Mouse (Mus musculus): ENCODE results near the gene Galnt10. TPM values are rescaled to one million over a fixed set of nuclear protein-coding genes. Genes with fewer than 3 reads are reported as not detected.
A peak's percentile ranks its signal among the peaks of the same experiment; 100 is the strongest.

Galnt10 gene
- total and polyA plus RNA-seq, 3 experiments: 0.07 to 0.85 TPM; not detected in 1

- Histone ChIP-seq H3K4me1 (ENCODE audit: control insufficient read depth in 1 of 2, insufficient read depth in 2 of 2) (peaks cover 7 to 24% of the 10 kb centered on the region in 2 experiments; a peak in 3 of 4 replicates), H3K9ac (ENCODE audit: insufficient read depth, low read depth) (peak overlapping the region; percentile 70), H3K27ac (ENCODE audit: insufficient read depth, low read depth) (no peak overlapping the region), H3K27me3 (replicated peaks) (peaks cover 13% of the 10 kb centered on the region), H3K4me3 (replicated peaks in 1 of 3; ENCODE audit: low read depth in 2 of 3, low read length in 2 of 3, poor library complexity in 1 of 3) (peak overlapping the region; percentile 66 to 74 (median 69)), H3K79me2 (replicated peaks; ENCODE audit: control insufficient read depth, extremely low read depth, insufficient read depth, poor library complexity, severe bottlenecking) (no peaks in the 10 kb centered on the region), H3K36me3 (replicated peaks in 1 of 2; ENCODE audit: control insufficient read depth in 1 of 2, insufficient read depth in 1 of 2, low read length in 1 of 2) (peaks cover 5 to 16% of the 10 kb centered on the region in 2 experiments), H3K9me3 (replicated peaks; ENCODE audit: low read length) (no peaks in the 10 kb centered on the region), H3K4me2 (ENCODE audit: insufficient read depth, low read depth, poor library complexity, severe bottlenecking) (peak overlapping the region; percentile 83)
- DNase-seq (ENCODE audit: extremely low read depth): no peak
- no peak for TF ChIP-seq JUN (IDR thresholded peaks at IDR 0.05; ENCODE audit: insufficient read depth, low read depth, low read length)
- TF ChIP-seq UBTF (IDR thresholded peaks at IDR 0.05; ENCODE audit: low read depth, low read length): peak; percentile 79
- dilution Hi-C loops (cut with MboI; ENCODE audit: extremely low pct_ligation_motif_present, extremely low pct_unique_long_range_greater_than_20kb, low sequenced_read_pairs) (no loop called here), in situ Hi-C loops (cut with MboI; ENCODE audit: low pct_ligation_motif_present, low pct_unique_long_range_greater_than_20kb, low sequenced_read_pairs) (loop anchor here (5.0 to 10.0 kb wide), 2 partner anchors 135 to 283 kb away; no protein-coding TSS in a partner anchor)
These were observed 156.7 kb downstream of the Galnt10 start for GRCm38 (mm10) chr11:57801766-57802510.

- peak overlapping the region; percentile 83 for H3K4me2 ChIP-seq (ENCODE audit: insufficient read depth, low read depth, poor library complexity, severe bottlenecking)
- TF ChIP-seq JUN (IDR thresholded peaks at IDR 0.05; ENCODE audit: insufficient read depth, low read depth, low read length) (no peak), ZNF384 (IDR thresholded peaks at IDR 0.05; ENCODE audit: low read depth, low read length) (no peak), NELFE (IDR thresholded peaks at IDR 0.05; ENCODE audit: low read depth, low read length) (no peak), RCOR1 (conservative IDR thresholded peaks at IDR 0.05; ENCODE audit: low read depth, low read length) (no peak), ZKSCAN1 (IDR thresholded peaks at IDR 0.05; ENCODE audit: borderline replicate concordance, low read depth, low read length) (no peak), ELF1 (IDR thresholded peaks at IDR 0.05; ENCODE audit: low read depth, low read length) (no peak), HCFC1 (IDR thresholded peaks at IDR 0.05; ENCODE audit: low read depth, low read length) (no peak), CTCF (conservative IDR thresholded peaks at IDR 0.05 in 1 of 2, IDR thresholded peaks at IDR 0.05 in 1 of 2; ENCODE audit: low read depth in 2 of 2, low read length in 2 of 2) (no peak)
- in situ Hi-C loops (cut with MboI; ENCODE audit: low pct_ligation_motif_present, low pct_unique_long_range_greater_than_20kb, low sequenced_read_pairs) (loop anchor here (5.0 to 10.0 kb wide), 2 partner anchors 135 to 282 kb away; no protein-coding TSS in a partner anchor), dilution Hi-C loops (cut with MboI; ENCODE audit: extremely low pct_ligation_motif_present, extremely low pct_unique_long_range_greater_than_20kb, low sequenced_read_pairs) (no loop called here)
- peaks cover 7 to 20% of the 10 kb centered on the region in 2 experiments for H3K36me3 ChIP-seq (replicated peaks in 1 of 2; ENCODE audit: control insufficient read depth in 1 of 2, insufficient read depth in 1 of 2, low read length in 1 of 2)
- peak overlapping the region; percentile 66 to 74 (median 69) for H3K4me3 ChIP-seq (replicated peaks in 1 of 3; ENCODE audit: low read depth in 2 of 3, low read length in 2 of 3, poor library complexity in 1 of 3)
- H3K27ac ChIP-seq (ENCODE audit: insufficient read depth, low read depth): no peak overlapping the region
- peaks cover 7 to 24% of the 10 kb centered on the region in 2 experiments; a peak in 3 of 4 replicates for H3K4me1 ChIP-seq (ENCODE audit: control insufficient read depth in 1 of 2, insufficient read depth in 2 of 2)
- H3K9ac ChIP-seq (ENCODE audit: insufficient read depth, low read depth): peak overlapping the region; percentile 70; the same call in 1 of the 2 replicates
- no peak for DNase-seq (ENCODE audit: extremely low read depth)
- no peaks in the 10 kb centered on the region for H3K9me3 ChIP-seq (replicated peaks; ENCODE audit: low read length)
- H3K27me3 ChIP-seq (replicated peaks): peaks cover 13% of the 10 kb centered on the region
- no peaks in the 10 kb centered on the region for H3K79me2 ChIP-seq (replicated peaks; ENCODE audit: control insufficient read depth, extremely low read depth, insufficient read depth, poor library complexity, severe bottlenecking)
These were observed 157.2 kb downstream of the Galnt10 start for GRCm38 (mm10) chr11:57802511-57802870.

GRCm38 (mm10) chr11:57805047-57805446, 159.8 kb downstream of the Galnt10 start:
- H3K9ac ChIP-seq (ENCODE audit: insufficient read depth, low read depth): no peak overlapping the region
- no peaks in the 10 kb centered on the region for H3K9me3 ChIP-seq (replicated peaks; ENCODE audit: low read length)
- dilution Hi-C loops (cut with MboI; ENCODE audit: extremely low pct_ligation_motif_present, extremely low pct_unique_long_range_greater_than_20kb, low sequenced_read_pairs) (no loop called here), in situ Hi-C loops (cut with MboI; ENCODE audit: low pct_ligation_motif_present, low pct_unique_long_range_greater_than_20kb, low sequenced_read_pairs) (loop anchor here (10.0 kb wide), 1 partner anchor 280 kb away; no protein-coding TSS in a partner anchor)
- no peaks in the 10 kb centered on the region for H3K79me2 ChIP-seq (replicated peaks; ENCODE audit: control insufficient read depth, extremely low read depth, insufficient read depth, poor library complexity, severe bottlenecking)
- H3K36me3 ChIP-seq (replicated peaks in 1 of 2; ENCODE audit: control insufficient read depth in 1 of 2, insufficient read depth in 1 of 2, low read length in 1 of 2): peaks cover 23 to 42% of the 10 kb centered on the region in 2 experiments
- H3K4me3 ChIP-seq (replicated peaks in 1 of 3; ENCODE audit: low read depth in 2 of 3, low read length in 2 of 3, poor library complexity in 1 of 3): no peak overlapping the region
- H3K4me2 ChIP-seq (ENCODE audit: insufficient read depth, low read depth, poor library complexity, severe bottlenecking): no peak overlapping the region
- H3K4me1 ChIP-seq (ENCODE audit: control insufficient read depth in 1 of 2, insufficient read depth in 2 of 2): peaks cover 7 to 22% of the 10 kb centered on the region in 2 experiments; a peak in 3 of 4 replicates
- TF ChIP-seq CTCF (conservative IDR thresholded peaks at IDR 0.05 in 1 of 2, IDR thresholded peaks at IDR 0.05 in 1 of 2; ENCODE audit: low read depth in 2 of 2, low read length in 2 of 2) (no peak), USF1 (IDR thresholded peaks at IDR 0.05; ENCODE audit: low read depth, low read length) (no peak), ETS1 (conservative IDR thresholded peaks at IDR 0.05; ENCODE audit: low read depth, low read length) (no peak), IRF4 (IDR thresholded peaks at IDR 0.05; ENCODE audit: low read depth, low read length) (no peak)
- DNase-seq (ENCODE audit: extremely low read depth): no peak
- H3K27me3 ChIP-seq (replicated peaks): peaks cover 13% of the 10 kb centered on the region
- H3K27ac ChIP-seq (ENCODE audit: insufficient read depth, low read depth): no peak overlapping the region
